Mouse (Mus musculus): ENCODE data around the gene Cox8c. TPM values are rescaled to one million over a fixed set of nuclear protein-coding genes. Genes with fewer than 3 reads are reported as not detected.

Cox8c gene
- polyA plus RNA-seq, 1 experiment from 2014 or later = not detected

DNA sequence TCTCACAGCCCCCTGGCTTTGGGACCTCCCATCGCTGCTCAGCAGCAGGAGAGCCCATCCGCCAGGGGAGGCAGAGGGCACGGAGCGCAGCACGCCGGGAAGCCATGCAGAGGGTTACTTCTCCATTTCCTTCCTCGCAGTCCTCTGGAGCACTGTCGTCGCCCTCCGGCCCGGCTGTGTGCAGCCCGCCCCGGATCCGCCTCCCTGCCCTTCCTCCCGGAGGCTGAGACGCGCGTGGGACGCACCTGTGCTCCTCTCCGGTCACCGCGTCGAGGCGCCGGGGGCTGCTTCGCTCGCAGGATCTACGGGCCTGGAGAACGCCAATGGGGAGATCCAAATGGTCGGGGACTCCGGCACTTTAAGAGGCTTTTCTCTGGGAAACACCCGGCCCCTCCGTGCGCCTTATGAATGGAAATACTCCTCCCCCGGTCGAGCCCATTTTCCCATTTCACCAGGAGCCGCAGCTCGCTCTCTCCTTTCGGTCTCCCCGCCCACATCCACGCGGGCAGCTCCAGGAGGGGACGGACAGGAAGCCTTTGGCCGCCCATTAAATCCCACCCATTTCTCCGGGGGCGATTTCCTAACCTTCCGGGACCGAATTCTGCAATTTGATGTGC, 49.8 kb downstream of the Cox8c start, which contains the start of gene Unc79:
Gene Unc79 (plus strand): TSS at position 82 of the 617 bp plus-strand sequence.
- H3K27ac ChIP-seq (ENCODE audit: low read length) = no peak within 1 kb of the TSS
- peak within 1 kb of the TSS; percentile 87 for H3K4me2 ChIP-seq (ENCODE audit: low read depth, low read length)
- no peaks in the 10 kb centered on the region for H3K36me3 ChIP-seq (ENCODE audit: control insufficient read depth, insufficient read depth, low read length)
- 0 out of 2 replicates have a peak within 1 kb of the TSS, but pooled peaks have one; percentile 24 for H3K9ac ChIP-seq (ENCODE audit: low read length)
- H3K4me1 ChIP-seq (replicated peaks; ENCODE audit: control insufficient read depth, insufficient read depth, low read length) = peaks cover 11% of the 10 kb centered on the region
- H3K27me3 ChIP-seq (ENCODE audit: control insufficient read depth, insufficient read depth, low read depth, low read length) = peaks cover 9% of the 10 kb centered on the region
- WGBS = under 1% methylated on average over 48 of the region's 48 CpGs
- ATAC-seq (ENCODE audit: low read depth) = peak; percentile 49
- no peaks in the 10 kb centered on the region for H3K9me3 ChIP-seq (ENCODE audit: control insufficient read depth, low read length)
- H3K4me3 ChIP-seq (ENCODE audit: low read length) = peak within 1 kb of the TSS; percentile 54

DNA sequence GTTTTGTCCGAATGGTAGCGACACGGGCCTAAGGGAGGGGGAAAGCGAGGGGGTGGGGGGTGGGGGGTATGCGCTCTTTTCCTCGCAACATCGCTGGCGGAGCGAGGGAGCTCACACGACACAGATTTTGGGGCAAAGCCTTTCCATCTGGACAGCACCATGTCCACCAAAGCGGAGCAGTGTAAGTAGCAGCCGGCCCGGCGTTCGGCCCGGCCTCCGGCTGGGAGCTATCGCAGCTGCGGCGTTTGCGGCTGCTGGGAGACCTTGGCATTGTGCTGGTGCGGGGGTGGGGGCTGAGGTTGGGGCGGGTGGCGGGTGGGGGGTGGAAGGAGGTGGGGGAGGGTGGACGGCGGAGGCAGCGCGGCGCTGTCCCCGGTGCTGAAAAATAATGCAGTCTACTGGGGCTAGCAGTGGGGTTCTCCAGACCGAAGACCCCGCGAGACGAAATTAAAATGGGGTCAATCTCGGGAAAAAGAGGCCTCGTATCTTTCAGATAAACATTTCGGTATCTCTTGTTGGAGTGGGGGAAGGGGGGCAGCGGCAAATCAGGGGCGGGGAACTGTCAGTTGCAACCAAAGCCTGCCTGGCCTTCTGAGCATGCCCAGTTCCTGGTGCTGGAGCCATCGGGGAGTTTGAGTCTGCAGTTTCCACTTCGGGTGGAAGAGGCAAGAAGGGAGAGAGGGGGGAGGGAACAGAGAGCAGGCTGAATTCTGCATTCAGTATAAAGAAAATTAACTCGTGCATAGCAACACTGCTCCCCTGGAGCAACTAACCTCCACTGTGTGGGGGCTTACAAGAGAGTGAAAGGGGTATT, 50.5 kb downstream of the Cox8c start:
- ATAC-seq (ENCODE audit: low read depth) = peak; percentile 82
- Histone ChIP-seq H3K4me1 (replicated peaks; ENCODE audit: control insufficient read depth, insufficient read depth, low read length) (peaks cover 11% of the 10 kb centered on the region), H3K27me3 (ENCODE audit: control insufficient read depth, insufficient read depth, low read depth, low read length) (peaks cover 9% of the 10 kb centered on the region), H3K4me3 (ENCODE audit: low read length) (peak overlapping the region; percentile 54), H3K9me3 (ENCODE audit: control insufficient read depth, low read length) (no peaks in the 10 kb centered on the region), H3K9ac (ENCODE audit: low read length) (0 out of 2 replicates have a peak overlapping the region, but pooled peaks have one; percentile 24), H3K4me2 (ENCODE audit: low read depth, low read length) (peak overlapping the region; percentile 87), H3K36me3 (ENCODE audit: control insufficient read depth, insufficient read depth, low read length) (no peaks in the 10 kb centered on the region), H3K27ac (ENCODE audit: low read length) (no peak overlapping the region)
- under 1% methylated on average over 42 of the region's 42 CpGs for WGBS

Other genes starting within 250 kb of the Cox8c start
- gene Itpk1, start 194.4 kb upstream of the Cox8c start, polyA plus RNA-seq (2015; fragmentation: Nextera tagmentation; extraction: Ambion mirVana) = 10.6 and 11.8 TPM in 2 replicates
- gene Moap1, start 155.7 kb upstream of the Cox8c start, polyA plus RNA-seq (2015; fragmentation: Nextera tagmentation; extraction: Ambion mirVana) = 22.0 and 24.4 TPM in 2 replicates
- 7.4 and 8.0 TPM in 2 replicates for gene Tmem251, start 155.6 kb upstream of the Cox8c start, polyA plus RNA-seq (2015; fragmentation: Nextera tagmentation; extraction: Ambion mirVana)
- not detected in 2 replicates for gene Gm28051, start 141.6 kb upstream of the Cox8c start, polyA plus RNA-seq (2015; fragmentation: Nextera tagmentation; extraction: Ambion mirVana)
- gene Gon7, start 141.5 kb upstream of the Cox8c start, polyA plus RNA-seq (2015; fragmentation: Nextera tagmentation; extraction: Ambion mirVana) = 26.4 and 26.9 TPM in 2 replicates
- gene Ubr7, start 141.3 kb upstream of the Cox8c start, polyA plus RNA-seq (2015; fragmentation: Nextera tagmentation; extraction: Ambion mirVana) = 40.7 and 41.1 TPM in 2 replicates
- 22.8 and 26.5 TPM in 2 replicates for gene Gm20604, start 140.6 kb upstream of the Cox8c start, polyA plus RNA-seq (2015; fragmentation: Nextera tagmentation; extraction: Ambion mirVana)
- 17.1 and 18.1 TPM in 2 replicates for gene Btbd7, start 20.8 kb upstream of the Cox8c start, polyA plus RNA-seq (2015; fragmentation: Nextera tagmentation; extraction: Ambion mirVana)
- gene Unc79, start 49.5 kb downstream of the Cox8c start, polyA plus RNA-seq (2015; fragmentation: Nextera tagmentation; extraction: Ambion mirVana) = 0.18 and 0.65 TPM in 2 replicates